Mouse (Mus musculus) heart, embryonic 15.5 days (tissue): ENCODE results near the gene Gabra6. TPM values are rescaled to one million over a fixed set of nuclear protein-coding genes. Genes with fewer than 3 reads are reported as not detected.

Experiments
- ATAC-seq: fragments of 200-750 bp; cut with Nextera tagmentation; replicated peaks from 2 replicates; pipeline ENCODE4 v1.8.0; 2017; ENCODE audit warnings: low read depth, moderate TSS enrichment; ENCODE audit not compliant: insufficient number of reproducible peaks, insufficient read depth, low FRiP score
- H3K27ac ChIP-seq: fragments of 300-500 bp; sonication (generic); 2 replicates; pipeline ENCODE4 v1.5.1; 2015; ENCODE audit warnings: mild to moderate bottlenecking, inconsistent platforms
- H3K27me3 ChIP-seq: fragments of 300-500 bp; sonication (generic); 2 replicates; pipeline ENCODE4 v1.6.1; 2015; ENCODE audit warnings: inconsistent platforms
- H3K36me3 ChIP-seq: fragments of 300-500 bp; sonication (generic); 2 replicates; pipeline ENCODE4 v1.6.1; 2015; ENCODE audit warnings: mild to moderate bottlenecking, inconsistent platforms
- H3K4me1 ChIP-seq: fragments of 300-500 bp; sonication (generic); replicated peaks from 2 replicates; pipeline ENCODE4 v1.6.1; 2015; ENCODE audit warnings: inconsistent platforms
- H3K4me2 ChIP-seq: fragments of 300-500 bp; sonication (generic); 2 replicates; pipeline ENCODE4 v1.6.1; 2015; ENCODE audit warnings: inconsistent platforms, mild to moderate bottlenecking, moderate library complexity
- H3K4me3 ChIP-seq: fragments of 300-500 bp; sonication (generic); 2 replicates; pipeline ENCODE4 v1.5.1; 2015; ENCODE audit warnings: mild to moderate bottlenecking, inconsistent platforms
- H3K9ac ChIP-seq: fragments of 300-500 bp; sonication (generic); 2 replicates; pipeline ENCODE4 v1.6.1; 2015; ENCODE audit warnings: mild to moderate bottlenecking, inconsistent platforms
- H3K9me3 ChIP-seq: fragments of 300-500 bp; sonication (generic); replicated peaks from 2 replicates; pipeline ENCODE4 v1.6.1; 2016; ENCODE audit warnings: inconsistent platforms
- WGBS: fragments of 180-500 bp; shearing (Covaris S2); methylation state at CpG from one replicate; pipeline ENCODE4 v1.1.7; 2015; ENCODE audit warnings: mixed read lengths; 5-methylcytosine and 5-hydroxymethylcytosine counted together
- polyA plus RNA-seq: library from polyadenylated mRNA; unstranded; fragments of >200 nt; fragmentation: Nextera tagmentation; extraction: Ambion mirVana; gene quantifications from 2 replicates; pipeline ENCODE4 v1.2.1, GENCODE M21; 2015

Gene Gabra6
- not detected in 2 replicates for polyA plus RNA-seq

GRCm38 (mm10) chr11:42320882-42321281 is at the start of gene Gabra6:
Gabra6 (minus strand) TSS chr11:42321072.
- Histone ChIP-seq H3K4me3 (no peak within 1 kb of the TSS), H3K4me1 (no peaks in the 10 kb centered on the region), H3K36me3 (no peaks in the 10 kb centered on the region), H3K27me3 (no peaks in the 10 kb centered on the region), H3K27ac (no peak within 1 kb of the TSS), H3K4me2 (no peak within 1 kb of the TSS), H3K9me3 (no peaks in the 10 kb centered on the region), H3K9ac (no peak within 1 kb of the TSS)
- no peak for ATAC-seq
- 52% methylated on average over 5 of the region's 5 CpGs for WGBS

GRCm38 (mm10) chr11:42365544-42365943 is 44.7 kb upstream of the Gabra6 start:
- whole genome bisulfite sequencing = 61% methylated on average over 7 of the region's 7 CpGs
- H3K9ac ChIP-seq = no peak overlapping the region
- H3K9me3 ChIP-seq = no peaks in the 10 kb centered on the region
- H3K4me2 ChIP-seq = no peak overlapping the region
- H3K27ac ChIP-seq = no peak overlapping the region
- no peaks in the 10 kb centered on the region for H3K36me3 ChIP-seq
- no peak overlapping the region for H3K4me3 ChIP-seq
- H3K4me1 ChIP-seq = no peaks in the 10 kb centered on the region
- ATAC-seq = no peak
- H3K27me3 ChIP-seq = no peaks in the 10 kb centered on the region

- Histone ChIP-seq H3K9ac (no peak overlapping the region), H3K4me3 (no peak overlapping the region), H3K27me3 (no peaks in the 10 kb centered on the region), H3K4me2 (no peak overlapping the region), H3K36me3 (no peaks in the 10 kb centered on the region), H3K4me1 (no peaks in the 10 kb centered on the region), H3K27ac (no peak overlapping the region), H3K9me3 (no peaks in the 10 kb centered on the region)
- 74% methylated on average over 3 of the region's 3 CpGs for WGBS
- no peak for ATAC-seq
Observed at GRCm38 (mm10) chr11:42332121-42332520, 11.2 kb upstream of the Gabra6 start.

- WGBS = 63% methylated on average over 4 of the region's 4 CpGs
- H3K27me3 ChIP-seq = no peaks in the 10 kb centered on the region
Observed at GRCm38 (mm10) chr11:42326262-42326661, 5.4 kb upstream of the Gabra6 start.

GRCm38 (mm10) chr11:42321560-42321959 is 688 bp upstream of the Gabra6 start:
- Histone ChIP-seq H3K9ac (no peak overlapping the region), H3K4me2 (no peak overlapping the region), H3K4me1 (no peaks in the 10 kb centered on the region), H3K4me3 (no peak overlapping the region), H3K27me3 (no peaks in the 10 kb centered on the region), H3K9me3 (no peaks in the 10 kb centered on the region), H3K27ac (no peak overlapping the region), H3K36me3 (no peaks in the 10 kb centered on the region)
- WGBS = 60% methylated on average over 3 of the region's 3 CpGs
- no peak for ATAC-seq

More at GRCm38 (mm10) chr11:42326262-42326661, 5.4 kb upstream of the Gabra6 start:
- Histone ChIP-seq H3K36me3 (no peaks in the 10 kb centered on the region), H3K9ac (no peak overlapping the region), H3K4me1 (no peaks in the 10 kb centered on the region), H3K4me3 (no peak overlapping the region), H3K27ac (no peak overlapping the region), H3K4me2 (no peak overlapping the region), H3K9me3 (no peaks in the 10 kb centered on the region)
- no peak for ATAC-seq

GRCm38 (mm10) chr11:42319521-42319920 is 1.4 kb downstream of the Gabra6 start:
- WGBS = 79% methylated on average over 3 of the region's 3 CpGs
- H3K27ac ChIP-seq = no peak overlapping the region
- ATAC-seq = no peak
- no peaks in the 10 kb centered on the region for H3K9me3 ChIP-seq
- H3K4me2 ChIP-seq = no peak overlapping the region
- no peaks in the 10 kb centered on the region for H3K4me1 ChIP-seq
- H3K36me3 ChIP-seq = no peaks in the 10 kb centered on the region
- H3K9ac ChIP-seq = no peak overlapping the region
- no peak overlapping the region for H3K4me3 ChIP-seq
- no peaks in the 10 kb centered on the region for H3K27me3 ChIP-seq

- Histone ChIP-seq H3K4me2 (no peak overlapping the region), H3K27ac (no peak overlapping the region), H3K27me3 (no peaks in the 10 kb centered on the region), H3K4me3 (no peak overlapping the region), H3K9me3 (no peaks in the 10 kb centered on the region), H3K9ac (no peak overlapping the region), H3K4me1 (no peaks in the 10 kb centered on the region), H3K36me3 (no peaks in the 10 kb centered on the region)
- ATAC-seq = no peak
- WGBS = 77% methylated on average over 6 of the region's 6 CpGs
Observed at GRCm38 (mm10) chr11:42319101-42319500, 1.8 kb downstream of the Gabra6 start.

GRCm38 (mm10) chr11:42317985-42318384 is 2.9 kb downstream of the Gabra6 start:
- Histone ChIP-seq H3K27ac (no peak overlapping the region), H3K9me3 (no peaks in the 10 kb centered on the region), H3K27me3 (no peaks in the 10 kb centered on the region), H3K4me1 (no peaks in the 10 kb centered on the region), H3K4me2 (no peak overlapping the region), H3K36me3 (no peaks in the 10 kb centered on the region), H3K4me3 (no peak overlapping the region), H3K9ac (no peak overlapping the region)
- no peak for ATAC-seq
- 72% methylated on average over 3 of the region's 3 CpGs for WGBS

GRCm38 (mm10) chr11:42314850-42315249 is 6.0 kb downstream of the Gabra6 start:
- H3K4me2 ChIP-seq = no peak overlapping the region
- no peak for ATAC-seq
- no peaks in the 10 kb centered on the region for H3K27me3 ChIP-seq
- WGBS = 20% methylated on average over 6 of the region's 6 CpGs
- no peak overlapping the region for H3K27ac ChIP-seq
- H3K4me1 ChIP-seq = no peaks in the 10 kb centered on the region
- H3K9ac ChIP-seq = no peak overlapping the region
- no peaks in the 10 kb centered on the region for H3K36me3 ChIP-seq
- H3K9me3 ChIP-seq = no peaks in the 10 kb centered on the region
- H3K4me3 ChIP-seq = no peak overlapping the region

GRCm38 (mm10) chr11:42310892-42311291 is 10.0 kb downstream of the Gabra6 start:
- Histone ChIP-seq H3K9me3 (no peaks in the 10 kb centered on the region), H3K36me3 (no peaks in the 10 kb centered on the region), H3K4me3 (no peak overlapping the region), H3K4me2 (no peak overlapping the region), H3K27ac (no peak overlapping the region), H3K27me3 (no peaks in the 10 kb centered on the region), H3K4me1 (no peaks in the 10 kb centered on the region), H3K9ac (no peak overlapping the region)
- ATAC-seq = no peak
- 76% methylated on average over 1 of the region's 1 CpGs for WGBS

GRCm38 (mm10) chr11:42309086-42309485 is 11.8 kb downstream of the Gabra6 start:
- H3K9ac ChIP-seq = no peak overlapping the region
- no peak overlapping the region for H3K4me2 ChIP-seq
- H3K4me3 ChIP-seq = no peak overlapping the region
- no peaks in the 10 kb centered on the region for H3K36me3 ChIP-seq
- no peaks in the 10 kb centered on the region for H3K9me3 ChIP-seq
- H3K27me3 ChIP-seq = no peaks in the 10 kb centered on the region
- no peak overlapping the region for H3K27ac ChIP-seq
- ATAC-seq = no peak
- no peaks in the 10 kb centered on the region for H3K4me1 ChIP-seq
- WGBS = 65% methylated on average over 2 of the region's 2 CpGs

GRCm38 (mm10) chr11:42306095-42306494 is 14.8 kb downstream of the Gabra6 start:
- H3K27me3 ChIP-seq = no peaks in the 10 kb centered on the region
- H3K27ac ChIP-seq = no peak overlapping the region
- no peak overlapping the region for H3K4me2 ChIP-seq
- no peak for ATAC-seq
- 76% methylated on average over 1 of the region's 1 CpGs for WGBS
- H3K36me3 ChIP-seq = no peaks in the 10 kb centered on the region
- no peaks in the 10 kb centered on the region for H3K9me3 ChIP-seq
- no peak overlapping the region for H3K9ac ChIP-seq
- no peaks in the 10 kb centered on the region for H3K4me1 ChIP-seq
- H3K4me3 ChIP-seq = no peak overlapping the region
